Mouse (Mus musculus): Measurements from ENCODE around the gene Llcfc1. TPM values are rescaled to one million over a fixed set of nuclear protein-coding genes. Genes with fewer than 3 reads are reported as not detected.

Llcfc1 gene
- polyA plus RNA-seq, 1 experiment from 2014 or later, result not detected

Other genes starting within 250 kb of the Llcfc1 start
- gene Gm10334, start 238.3 kb upstream of the Llcfc1 start, polyA plus RNA-seq (2014; fragmentation: Nextera tagmentation; extraction: Ambion mirVana), result not detected in 2 replicates
- gene Prss1, start 225.5 kb upstream of the Llcfc1 start, polyA plus RNA-seq (2014; fragmentation: Nextera tagmentation; extraction: Ambion mirVana), result not detected in 2 replicates
- not detected in 2 replicates for gene Prss2, start 162.6 kb upstream of the Llcfc1 start, polyA plus RNA-seq (2014; fragmentation: Nextera tagmentation; extraction: Ambion mirVana)
- gene Ephb6, start 78.9 kb upstream of the Llcfc1 start, polyA plus RNA-seq (2014; fragmentation: Nextera tagmentation; extraction: Ambion mirVana), result 2.8 and 4.4 TPM in 2 replicates
- not detected in 2 replicates for gene Trpv6, start 48.0 kb upstream of the Llcfc1 start, polyA plus RNA-seq (2014; fragmentation: Nextera tagmentation; extraction: Ambion mirVana)
- not detected in 2 replicates for gene Trpv5, start 3.7 kb upstream of the Llcfc1 start, polyA plus RNA-seq (2014; fragmentation: Nextera tagmentation; extraction: Ambion mirVana)
- 1.1 and 2.0 TPM in 2 replicates for gene Kel, start 19.9 kb downstream of the Llcfc1 start, polyA plus RNA-seq (2014; fragmentation: Nextera tagmentation; extraction: Ambion mirVana)
- not detected in 2 replicates for gene Olfr459, start 90.7 kb downstream of the Llcfc1 start, polyA plus RNA-seq (2014; fragmentation: Nextera tagmentation; extraction: Ambion mirVana)
- not detected in 2 replicates for gene Pip, start 163.1 kb downstream of the Llcfc1 start, polyA plus RNA-seq (2014; fragmentation: Nextera tagmentation; extraction: Ambion mirVana)
- not detected in 2 replicates for gene Sval2, start 168.6 kb downstream of the Llcfc1 start, polyA plus RNA-seq (2014; fragmentation: Nextera tagmentation; extraction: Ambion mirVana)

All from heart, embryonic 14.5 days (tissue).